22 mouse cellular contexts compared by ENCODE assay signal in the genomic region with DNA sequence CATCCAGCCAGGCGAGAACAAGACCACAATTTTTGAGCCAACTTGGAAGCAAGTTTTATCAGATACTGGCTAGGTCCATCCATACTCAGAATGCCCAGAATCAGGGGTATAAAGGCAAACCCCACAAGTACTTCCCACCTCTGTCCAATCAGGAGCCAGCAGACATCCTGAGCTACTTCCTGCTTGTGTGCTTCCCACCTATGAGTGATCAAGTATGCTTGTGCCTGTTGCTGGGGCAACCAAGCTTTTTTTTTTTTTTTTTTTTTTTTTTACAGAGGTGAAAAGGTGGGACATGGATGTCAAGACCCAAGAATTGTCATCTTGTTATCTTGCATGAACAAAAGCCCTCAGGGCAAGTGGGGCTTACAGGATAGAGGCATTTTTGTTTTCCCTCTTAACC.
"Had no signal": no experiment of that assay in that cellular context is flagged by ENCODE, and none has a peak within 500 bp of the region (broad histone marks: within the 10 kb centered on the region; RNA-seq: fewer than 3 reads in every experiment).

No protein-coding gene starts in this region.

- H3K9ac ChIP-seq: liver, embryonic 12.5 days; liver, embryonic 15.5 days; lung, embryonic 15.5 days; midbrain, embryonic 12.5 days; midbrain, embryonic 15.5 days; neural tube, embryonic 12.5 days; neural tube, embryonic 15.5 days had no signal

- H3K4me3 ChIP-seq: layer of hippocampus, adult 2 months; liver, embryonic 12.5 days; liver, embryonic 15.5 days; lung, embryonic 15.5 days; midbrain, embryonic 12.5 days; midbrain, embryonic 15.5 days; neural tube, embryonic 12.5 days; neural tube, embryonic 15.5 days had no signal

- H3K27ac ChIP-seq: layer of hippocampus, adult 2 months; liver, embryonic 12.5 days; liver, embryonic 15.5 days; lung, embryonic 15.5 days; midbrain, embryonic 12.5 days; midbrain, embryonic 15.5 days; neural tube, embryonic 12.5 days; neural tube, embryonic 15.5 days; stomach, postnatal 0 days had no signal

- DNase-seq: kidney, adult 18-20 months; kidney, adult 9 months; kidney, postnatal 14 days; kidney, postnatal 4 days; layer of hippocampus, adult 9-11 months; lung, adult 18-20 months; lung, postnatal 10 days; lung, postnatal 4 days; right cerebral cortex, adult 18-20 months; right cerebral cortex, postnatal 14 days; right cerebral cortex, postnatal 4 days; thymus, postnatal 4 days had no signal

- H3K4me2 ChIP-seq: liver, embryonic 12.5 days; liver, embryonic 15.5 days; lung, embryonic 15.5 days; midbrain, embryonic 12.5 days; midbrain, embryonic 15.5 days; neural tube, embryonic 12.5 days; neural tube, embryonic 15.5 days had no signal

- ATAC-seq: intestine, embryonic 16.5 days; liver, embryonic 12.5 days; midbrain, embryonic 15.5 days had no signal

- H3K27me3 ChIP-seq: liver, embryonic 12.5 days; liver, embryonic 15.5 days; lung, embryonic 15.5 days; midbrain, embryonic 12.5 days; midbrain, embryonic 15.5 days; neural tube, embryonic 12.5 days; neural tube, embryonic 15.5 days had no signal

- H3K4me1 ChIP-seq: liver, embryonic 15.5 days; lung, embryonic 15.5 days; midbrain, embryonic 12.5 days; midbrain, embryonic 15.5 days; neural tube, embryonic 12.5 days; neural tube, embryonic 15.5 days had no signal

- H3K36me3 ChIP-seq: liver, embryonic 12.5 days; liver, embryonic 15.5 days; lung, embryonic 15.5 days; midbrain, embryonic 12.5 days; midbrain, embryonic 15.5 days; neural tube, embryonic 12.5 days; neural tube, embryonic 15.5 days had no signal

- H3K9me3 ChIP-seq: liver, embryonic 12.5 days; liver, embryonic 15.5 days; lung, embryonic 15.5 days; midbrain, embryonic 12.5 days; midbrain, embryonic 15.5 days; neural tube, embryonic 12.5 days; neural tube, embryonic 15.5 days had no signal
